Mouse (Mus musculus) heart, embryonic 13.5 days (tissue): ENCODE results near the gene Pdk3. TPM values are rescaled to one million over a fixed set of nuclear protein-coding genes. Genes with fewer than 3 reads are reported as not detected.

Source experiments
- ATAC-seq: fragments of 200-750 bp; cut with Nextera tagmentation; 2 replicates; pipeline ENCODE4 v1.8.0; 2017; ENCODE audit warnings: moderate TSS enrichment; ENCODE audit not compliant: insufficient number of reproducible peaks, low FRiP score, low TSS enrichment; ENCODE audit errors: extremely low read depth
- H3K27ac ChIP-seq: fragments of 300-500 bp; sonication (generic); replicated peaks from 2 replicates; pipeline ENCODE4 v1.5.1; 2015; ENCODE audit warnings: moderate library complexity, mild to moderate bottlenecking, inconsistent platforms
- H3K27me3 ChIP-seq: fragments of 300-500 bp; sonication (generic); replicated peaks from 2 replicates; pipeline ENCODE4 v1.6.1; 2015; ENCODE audit warnings: mild to moderate bottlenecking, inconsistent platforms
- H3K36me3 ChIP-seq: fragments of 300-500 bp; sonication (generic); 2 replicates; pipeline ENCODE4 v1.6.1; 2015; ENCODE audit warnings: mild to moderate bottlenecking, inconsistent platforms
- H3K4me1 ChIP-seq: fragments of 300-500 bp; sonication (generic); 2 replicates; pipeline ENCODE4 v1.6.1; 2015; ENCODE audit warnings: inconsistent platforms
- H3K4me2 ChIP-seq: fragments of 300-500 bp; sonication (generic); 2 replicates; pipeline ENCODE4 v1.6.1; 2015; ENCODE audit warnings: inconsistent platforms, mild to moderate bottlenecking, moderate library complexity
- H3K4me3 ChIP-seq: fragments of 300-500 bp; sonication (generic); 2 replicates; pipeline ENCODE4 v1.5.1; 2015; ENCODE audit warnings: moderate library complexity, mild to moderate bottlenecking, inconsistent platforms
- H3K9ac ChIP-seq: fragments of 300-500 bp; sonication (generic); 2 replicates; pipeline ENCODE4 v1.6.1; 2015; ENCODE audit warnings: inconsistent platforms, mild to moderate bottlenecking, moderate library complexity
- H3K9me3 ChIP-seq: fragments of 300-500 bp; sonication (generic); 2 replicates; pipeline ENCODE4 v1.6.1; 2016; ENCODE audit warnings: inconsistent platforms
- WGBS: fragments of 180-500 bp; shearing (Covaris S2); methylation state at CpG from one replicate; pipeline ENCODE4 v1.1.7; 2015; ENCODE audit warnings: mixed read lengths; 5-methylcytosine and 5-hydroxymethylcytosine counted together
- polyA plus RNA-seq: library from polyadenylated mRNA; unstranded; fragments of >200 nt; fragmentation: Nextera tagmentation; extraction: Ambion mirVana; gene quantifications from 2 replicates; pipeline ENCODE4 v1.2.1, GENCODE M21; 2015

Gene Pdk3
- polyA plus RNA-seq, 1 experiment from 2014 or later: 130 TPM

GRCm38 (mm10) chrX:93760770-93761169 is 71.2 kb downstream of the Pdk3 start:
- Histone ChIP-seq H3K4me2 (no peak overlapping the region), H3K27ac (no peak overlapping the region), H3K27me3 (peaks cover 15% of the 10 kb centered on the region), H3K4me3 (no peak overlapping the region), H3K4me1 (peaks cover 11% of the 10 kb centered on the region; the same call in 1 of the 2 replicates), H3K9me3 (no peaks in the 10 kb centered on the region), H3K36me3 (peaks cover 7% of the 10 kb centered on the region), H3K9ac (no peak overlapping the region)
- ATAC-seq: no peak
- 72% methylated on average over 3 of the region's 3 CpGs for WGBS

GRCm38 (mm10) chrX:93756867-93757455 is 75.0 kb downstream of the Pdk3 start:
- Histone ChIP-seq H3K9me3 (no peaks in the 10 kb centered on the region), H3K4me3 (no peak overlapping the region), H3K27me3 (peaks cover 4% of the 10 kb centered on the region; the same call in 1 of the 2 replicates), H3K4me1 (peaks cover 14% of the 10 kb centered on the region; the same call in 1 of the 2 replicates), H3K4me2 (no peak overlapping the region), H3K27ac (no peak overlapping the region), H3K9ac (no peak overlapping the region), H3K36me3 (no peaks in the 10 kb centered on the region)
- WGBS: 55% methylated on average over 7 of the region's 7 CpGs
- ATAC-seq: no peak

DNA sequence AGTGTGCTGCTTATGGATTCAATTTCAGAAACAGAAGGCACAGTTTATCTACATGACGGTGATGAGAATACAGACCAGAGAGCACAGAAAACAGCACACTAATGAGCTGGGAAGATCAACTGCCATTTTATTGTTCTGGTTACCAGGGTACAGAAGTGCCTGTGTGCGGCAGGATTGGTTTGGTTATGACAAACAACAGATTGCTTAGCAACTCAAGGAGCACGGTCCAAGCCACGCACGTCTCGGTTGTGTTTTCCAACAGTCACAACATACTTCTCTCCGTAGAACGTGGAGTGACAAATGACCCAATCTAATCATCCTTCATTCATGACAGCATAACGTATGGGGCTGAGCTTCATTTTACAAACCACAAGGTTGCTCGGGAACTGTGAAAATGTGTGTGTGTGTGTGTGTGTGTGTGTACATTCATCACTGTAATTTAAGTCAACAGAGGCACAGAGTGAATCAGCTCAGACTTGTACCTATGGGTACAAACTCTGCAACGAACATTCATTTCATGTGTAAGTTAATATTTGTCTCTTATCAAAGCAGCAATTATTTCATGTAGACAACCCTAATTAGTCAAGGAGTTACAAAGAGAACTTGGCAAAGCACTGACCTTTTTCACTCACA is 76.7 kb downstream of the Pdk3 start:
- no peak for ATAC-seq
- no peaks in the 10 kb centered on the region for H3K36me3 ChIP-seq

GRCm38 (mm10) chrX:93750566-93750965 is 81.4 kb downstream of the Pdk3 start:
- no peak overlapping the region for H3K9ac ChIP-seq
- no peak overlapping the region for H3K4me2 ChIP-seq
- H3K36me3 ChIP-seq: no peaks in the 10 kb centered on the region
- no peak overlapping the region for H3K4me3 ChIP-seq
- no peaks in the 10 kb centered on the region for H3K27me3 ChIP-seq
- H3K27ac ChIP-seq: no peak overlapping the region
- H3K4me1 ChIP-seq: 0 out of 2 replicates have a peak, but pooled peaks cover 1% of the 10 kb centered on the region
- no peak for ATAC-seq
- no peaks in the 10 kb centered on the region for H3K9me3 ChIP-seq
- WGBS: 67% methylated on average over 6 of the region's 6 CpGs

More for the DNA sequence above, 76.7 kb downstream of the Pdk3 start:
- WGBS: 55% methylated on average over 11 of the region's 11 CpGs
- Histone ChIP-seq H3K27ac (no peak overlapping the region), H3K9me3 (no peaks in the 10 kb centered on the region), H3K9ac (no peak overlapping the region), H3K4me2 (no peak overlapping the region), H3K4me1 (peaks cover 14% of the 10 kb centered on the region; the same call in 1 of the 2 replicates), H3K27me3 (0 out of 2 replicates have a peak, but pooled peaks cover 3% of the 10 kb centered on the region), H3K4me3 (no peak overlapping the region)

DNA sequence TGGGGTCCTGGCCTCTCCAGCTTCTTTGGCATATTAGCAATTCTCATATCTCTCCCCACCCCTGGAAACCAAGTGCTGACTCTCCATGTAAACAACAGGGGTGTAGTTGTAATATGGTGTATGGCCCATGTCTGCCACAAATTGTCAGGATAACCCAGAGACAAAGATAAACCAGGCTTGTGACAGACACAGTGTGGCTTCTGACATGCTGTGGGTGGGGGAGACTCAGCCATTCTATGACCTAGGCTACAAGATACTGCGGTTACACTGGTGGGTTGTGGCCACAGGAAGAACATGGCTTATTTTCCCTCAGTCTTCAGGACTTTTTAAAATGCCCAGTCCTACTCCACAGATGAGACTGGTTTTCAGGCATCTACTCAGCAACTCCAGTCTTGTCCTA is 82.8 kb downstream of the Pdk3 start:
- Histone ChIP-seq H3K9me3 (no peaks in the 10 kb centered on the region), H3K4me2 (no peak overlapping the region), H3K27ac (no peak overlapping the region), H3K4me1 (no peaks in the 10 kb centered on the region), H3K4me3 (no peak overlapping the region), H3K9ac (no peak overlapping the region), H3K36me3 (no peaks in the 10 kb centered on the region), H3K27me3 (no peaks in the 10 kb centered on the region)
- 87% methylated on average over 1 of the region's 1 CpGs for WGBS
- no peak for ATAC-seq

GRCm38 (mm10) chrX:93732975-93733748 is 98.8 kb downstream of the Pdk3 start:
- WGBS: 44% methylated on average over 6 of the region's 6 CpGs
- ATAC-seq: no peak
- H3K9ac ChIP-seq: no peak overlapping the region
- H3K4me1 ChIP-seq: no peaks in the 10 kb centered on the region
- H3K4me2 ChIP-seq: no peak overlapping the region
- H3K9me3 ChIP-seq: no peaks in the 10 kb centered on the region
- H3K36me3 ChIP-seq: no peaks in the 10 kb centered on the region
- no peaks in the 10 kb centered on the region for H3K27me3 ChIP-seq
- no peak overlapping the region for H3K27ac ChIP-seq
- no peak overlapping the region for H3K4me3 ChIP-seq

- H3K27me3 ChIP-seq: no peaks in the 10 kb centered on the region
- no peak overlapping the region for H3K4me2 ChIP-seq
- no peak overlapping the region for H3K4me3 ChIP-seq
- H3K36me3 ChIP-seq: no peaks in the 10 kb centered on the region
- no peaks in the 10 kb centered on the region for H3K9me3 ChIP-seq
- no peak overlapping the region for H3K27ac ChIP-seq
- H3K4me1 ChIP-seq: no peaks in the 10 kb centered on the region
- ATAC-seq: no peak
- no peak overlapping the region for H3K9ac ChIP-seq
Measured at GRCm38 (mm10) chrX:93732407-93732806, 99.6 kb downstream of the Pdk3 start.

GRCm38 (mm10) chrX:93730854-93731253 is 101.1 kb downstream of the Pdk3 start:
- Histone ChIP-seq H3K4me1 (no peaks in the 10 kb centered on the region), H3K27ac (no peak overlapping the region), H3K4me3 (no peak overlapping the region), H3K9ac (no peak overlapping the region), H3K9me3 (no peaks in the 10 kb centered on the region), H3K27me3 (no peaks in the 10 kb centered on the region), H3K4me2 (no peak overlapping the region), H3K36me3 (no peaks in the 10 kb centered on the region)
- WGBS: 80% methylated on average over 8 of the region's 8 CpGs
- no peak for ATAC-seq

DNA sequence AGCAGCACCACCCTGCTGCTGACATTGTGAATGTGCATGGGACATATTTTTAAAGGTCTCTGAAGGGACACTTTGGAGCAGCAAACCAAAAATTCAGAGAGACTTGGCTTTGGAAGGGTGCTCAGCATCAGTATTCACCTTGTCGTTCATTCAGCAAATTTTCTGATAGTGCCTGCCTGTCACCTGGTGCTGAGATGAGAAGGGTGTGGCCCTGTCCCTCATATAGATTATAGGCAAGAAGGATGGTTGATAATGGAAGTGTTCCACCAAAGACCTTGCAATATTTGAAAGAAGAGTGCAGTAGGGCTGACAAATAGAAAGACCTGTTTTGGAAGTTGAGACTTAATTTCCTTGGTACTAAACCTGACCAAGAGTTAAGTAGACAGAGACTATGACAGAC is 102.5 kb downstream of the Pdk3 start:
- Histone ChIP-seq H3K9ac (no peak overlapping the region), H3K4me1 (no peaks in the 10 kb centered on the region), H3K4me3 (no peak overlapping the region), H3K9me3 (no peaks in the 10 kb centered on the region), H3K27me3 (no peaks in the 10 kb centered on the region), H3K36me3 (no peaks in the 10 kb centered on the region), H3K4me2 (no peak overlapping the region), H3K27ac (no peak overlapping the region)
- ATAC-seq: no peak
- WGBS: 74% methylated on average over 1 of the region's 1 CpGs
